Mouse (Mus musculus): ENCODE results near the gene Slc31a2. TPM values are rescaled to one million over a fixed set of nuclear protein-coding genes. Genes with fewer than 3 reads are reported as not detected.

Slc31a2 gene
- polyA plus RNA-seq, 1 experiment: 12.4 TPM

- TF ChIP-seq CTCF (IDR thresholded peaks at IDR 0.05; ENCODE audit: borderline replicate concordance, extremely low read depth, insufficient read depth, insufficient read length): no peak
- DNase-seq (ENCODE audit: low read depth): no peak
Observed at GRCm38 (mm10) chr4:62282969-62283368, 20.6 kb downstream of the Slc31a2 start.

- no peak for DNase-seq (ENCODE audit: low read depth)
- TF ChIP-seq CTCF (IDR thresholded peaks at IDR 0.05; ENCODE audit: borderline replicate concordance, extremely low read depth, insufficient read depth, insufficient read length): no peak
- TF ChIP-seq POLR2A (IDR thresholded peaks at IDR 0.05; ENCODE audit: borderline replicate concordance, extremely low read depth, insufficient read depth, insufficient read length, poor library complexity, severe bottlenecking): no peak
Observed at GRCm38 (mm10) chr4:62285576-62285975, 23.2 kb downstream of the Slc31a2 start.

DNA sequence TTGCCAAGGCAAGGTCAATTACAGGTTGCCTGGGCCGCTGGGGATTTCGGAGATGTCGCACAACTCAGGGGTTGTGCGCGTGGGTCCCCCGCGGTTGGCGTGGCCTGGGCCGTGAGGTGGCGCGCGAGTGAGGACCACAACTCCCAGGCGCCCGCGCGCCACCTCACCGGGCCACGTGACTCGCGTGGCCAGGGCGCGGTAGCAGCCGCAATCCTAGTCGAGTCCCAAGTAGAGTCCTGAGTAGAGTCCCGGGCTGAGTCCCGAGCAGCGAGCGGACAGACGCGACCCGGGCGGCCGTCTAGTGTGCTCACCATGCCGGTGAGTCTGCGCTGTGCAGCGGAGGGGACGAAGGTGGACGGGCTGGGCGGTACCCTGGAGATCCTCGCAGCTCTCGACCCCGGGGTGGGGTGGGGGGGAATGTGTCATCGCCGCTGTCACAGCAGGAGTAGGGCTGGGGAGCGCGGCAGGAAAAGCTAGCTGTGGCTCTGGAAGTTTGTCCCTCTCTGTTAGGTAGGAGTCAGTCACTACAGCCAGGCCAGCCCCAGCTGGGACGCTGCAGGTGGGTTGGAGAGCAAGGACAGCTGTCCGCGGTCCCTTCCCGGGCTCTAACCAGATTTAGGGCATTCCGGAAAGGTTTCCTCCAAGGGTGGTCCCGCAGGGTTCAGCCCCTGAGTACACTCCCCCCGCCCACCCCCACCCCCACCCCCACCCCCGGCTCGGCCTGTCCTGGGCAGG, 24.1 kb downstream of the Slc31a2 start:
- DNase-seq (ENCODE audit: low read depth): peak; percentile 88
- TF ChIP-seq CTCF (IDR thresholded peaks at IDR 0.05; ENCODE audit: borderline replicate concordance, extremely low read depth, insufficient read depth, insufficient read length) (0 out of 2 replicates have a peak, but pooled peaks have one; percentile 0), POLR2A (IDR thresholded peaks at IDR 0.05; ENCODE audit: borderline replicate concordance, extremely low read depth, insufficient read depth, insufficient read length, poor library complexity, severe bottlenecking) (0 out of 2 replicates have a peak, but pooled peaks have one; percentile 35)

GRCm38 (mm10) chr4:62286992-62287900, 24.9 kb downstream of the Slc31a2 start:
- TF ChIP-seq POLR2A (IDR thresholded peaks at IDR 0.05; ENCODE audit: borderline replicate concordance, extremely low read depth, insufficient read depth, insufficient read length, poor library complexity, severe bottlenecking) (no peak), CTCF (IDR thresholded peaks at IDR 0.05; ENCODE audit: borderline replicate concordance, extremely low read depth, insufficient read depth, insufficient read length) (no peak)
- peak; percentile 34 for DNase-seq (ENCODE audit: low read depth)

DNA sequence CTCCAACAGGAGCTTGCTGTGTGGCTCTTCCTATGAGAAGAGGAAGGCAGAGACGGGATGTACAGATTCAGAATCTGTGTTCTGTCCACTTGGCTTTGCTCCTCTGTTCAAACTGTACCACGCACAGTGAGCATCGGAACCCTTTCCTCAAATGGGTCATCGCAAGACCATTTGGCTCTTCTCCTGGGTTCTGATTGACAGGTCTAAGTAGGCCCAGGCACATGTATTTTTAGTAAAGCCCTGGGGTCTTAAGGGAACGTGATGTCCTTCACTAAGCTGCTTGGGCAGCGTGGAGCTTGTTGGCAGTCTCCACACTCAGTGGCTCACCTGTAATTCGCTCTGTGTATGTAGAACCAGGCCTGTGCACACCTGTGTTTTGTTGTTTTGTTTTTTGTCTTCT, 26.9 kb downstream of the Slc31a2 start:
- no peak for DNase-seq (ENCODE audit: low read depth)
- no peak for TF ChIP-seq CTCF (IDR thresholded peaks at IDR 0.05; ENCODE audit: borderline replicate concordance, extremely low read depth, insufficient read depth, insufficient read length)
- TF ChIP-seq POLR2A (IDR thresholded peaks at IDR 0.05; ENCODE audit: borderline replicate concordance, extremely low read depth, insufficient read depth, insufficient read length, poor library complexity, severe bottlenecking): no peak

DNA sequence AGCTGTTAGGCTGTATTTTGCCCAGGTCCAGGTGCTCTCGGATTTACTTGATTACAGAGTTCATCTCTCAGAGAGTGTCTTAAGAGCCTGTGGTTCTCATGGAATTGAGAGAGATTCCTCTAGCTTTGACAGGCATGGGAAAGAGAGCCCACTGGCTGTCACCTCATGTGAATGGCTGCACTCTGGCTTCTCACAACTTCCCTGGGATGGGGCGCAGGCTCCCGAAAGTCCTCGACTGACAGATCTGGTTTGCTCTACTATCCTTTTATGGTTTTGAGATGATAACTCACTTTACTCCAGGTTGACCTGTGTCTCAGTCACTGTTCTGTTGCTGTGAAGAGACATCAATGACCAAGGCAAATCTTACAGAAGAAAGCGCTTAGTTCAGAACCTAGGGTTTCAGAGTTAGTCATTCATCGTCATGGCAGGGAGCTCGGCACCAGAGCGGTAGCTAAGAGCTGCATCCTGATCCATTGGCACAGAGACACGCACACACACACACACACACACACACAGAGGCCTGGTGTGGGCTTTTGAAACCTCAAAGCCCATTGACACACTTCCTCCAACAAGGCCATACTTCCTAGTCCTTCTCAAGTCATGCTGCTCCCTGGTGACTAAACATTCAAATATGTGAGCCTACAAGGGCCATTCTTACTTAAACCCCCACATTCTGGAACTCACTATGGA, 28.6 kb downstream of the Slc31a2 start:
- TF ChIP-seq CTCF (IDR thresholded peaks at IDR 0.05; ENCODE audit: borderline replicate concordance, extremely low read depth, insufficient read depth, insufficient read length): no peak
- TF ChIP-seq POLR2A (IDR thresholded peaks at IDR 0.05; ENCODE audit: borderline replicate concordance, extremely low read depth, insufficient read depth, insufficient read length, poor library complexity, severe bottlenecking): no peak
- no peak for DNase-seq (ENCODE audit: low read depth)

GRCm38 (mm10) chr4:62292461-62293180, 30.3 kb downstream of the Slc31a2 start:
- DNase-seq (ENCODE audit: low read depth): peak; percentile 12
- TF ChIP-seq POLR2A (IDR thresholded peaks at IDR 0.05; ENCODE audit: borderline replicate concordance, extremely low read depth, insufficient read depth, insufficient read length, poor library complexity, severe bottlenecking) (no peak), CTCF (IDR thresholded peaks at IDR 0.05; ENCODE audit: borderline replicate concordance, extremely low read depth, insufficient read depth, insufficient read length) (no peak)

GRCm38 (mm10) chr4:62293219-62293861, 31.0 kb downstream of the Slc31a2 start:
- no peak for DNase-seq (ENCODE audit: low read depth)
- TF ChIP-seq POLR2A (IDR thresholded peaks at IDR 0.05; ENCODE audit: borderline replicate concordance, extremely low read depth, insufficient read depth, insufficient read length, poor library complexity, severe bottlenecking): no peak
- TF ChIP-seq CTCF (IDR thresholded peaks at IDR 0.05; ENCODE audit: borderline replicate concordance, extremely low read depth, insufficient read depth, insufficient read length): no peak

- no peak for DNase-seq (ENCODE audit: low read depth)
- TF ChIP-seq POLR2A (IDR thresholded peaks at IDR 0.05; ENCODE audit: borderline replicate concordance, extremely low read depth, insufficient read depth, insufficient read length, poor library complexity, severe bottlenecking) (no peak), CTCF (IDR thresholded peaks at IDR 0.05; ENCODE audit: borderline replicate concordance, extremely low read depth, insufficient read depth, insufficient read length) (no peak)
Observed at GRCm38 (mm10) chr4:62294741-62295140, 32.4 kb downstream of the Slc31a2 start.
